Mouse (Mus musculus): ENCODE data around the gene Adat2. TPM values are rescaled to one million over a fixed set of nuclear protein-coding genes. Genes with fewer than 3 reads are reported as not detected.

Gene Adat2
- total RNA-seq (2021), result 1 to 10 TPM; 7.5 to 8.2 TPM
- long read RNA-seq, experiment 1, partial matches to known transcripts, result 0 of 1 reads
- long read RNA-seq, experiment 1, other reads (novel, unspliced or antisense), result 0 of 1 reads
- long read RNA-seq, experiment 2, partial matches to known transcripts, result 0 of 4 reads
- long read RNA-seq, experiment 2, other reads (novel, unspliced or antisense), result 1 of 4 reads

DNA sequence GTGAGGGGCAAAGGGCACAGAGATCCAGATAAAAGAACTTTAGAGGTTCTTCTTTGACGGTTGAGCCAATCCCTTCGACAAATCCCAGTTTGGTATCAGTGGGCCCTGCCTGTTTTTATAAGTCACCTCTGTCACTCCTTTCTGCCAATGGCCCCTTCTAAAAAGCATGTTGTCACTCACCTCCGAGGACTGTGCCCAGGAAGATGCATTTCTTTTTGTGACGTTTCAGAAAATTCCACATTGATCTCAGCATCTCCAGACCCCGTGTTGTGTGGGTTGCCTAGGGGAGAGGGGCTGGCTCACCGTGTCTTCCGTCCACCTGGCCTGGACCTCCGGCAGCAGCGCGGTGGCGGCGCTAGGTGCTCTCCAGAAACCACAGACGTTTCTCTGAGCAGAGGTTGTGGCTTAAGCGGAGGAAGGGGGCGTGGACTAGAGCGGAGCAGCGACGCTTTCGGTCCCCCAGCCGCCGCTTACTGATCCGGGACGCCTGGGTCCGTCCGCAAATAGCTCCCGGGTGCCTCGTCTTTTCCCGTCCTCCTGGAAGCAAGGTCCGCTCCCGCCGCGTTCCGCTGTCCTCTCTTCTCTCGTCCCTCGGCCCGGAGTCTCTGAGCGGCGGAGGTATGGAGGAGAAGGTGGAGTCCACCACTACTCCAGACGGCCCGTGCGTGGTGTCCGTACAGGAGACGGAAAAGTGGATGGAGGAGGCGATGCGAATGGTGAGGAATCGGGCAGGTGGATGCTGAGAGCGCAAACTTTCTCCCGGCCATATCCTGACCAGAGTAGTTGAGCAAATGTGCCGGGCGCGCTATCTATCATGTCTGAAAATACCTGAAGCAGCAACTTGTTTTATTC is at the start of gene Adat2, which contains the start of gene Pex3:
TSS of gene Adat2 (plus strand) at position 249 of the 852 bp plus-strand sequence.
TSS of gene Pex3 (minus strand) at position 497 of the 852 bp plus-strand sequence.
- DNase-seq (ENCODE audit: low spot score in 2 of 2), result peak; percentile 88 to 89

DNA sequence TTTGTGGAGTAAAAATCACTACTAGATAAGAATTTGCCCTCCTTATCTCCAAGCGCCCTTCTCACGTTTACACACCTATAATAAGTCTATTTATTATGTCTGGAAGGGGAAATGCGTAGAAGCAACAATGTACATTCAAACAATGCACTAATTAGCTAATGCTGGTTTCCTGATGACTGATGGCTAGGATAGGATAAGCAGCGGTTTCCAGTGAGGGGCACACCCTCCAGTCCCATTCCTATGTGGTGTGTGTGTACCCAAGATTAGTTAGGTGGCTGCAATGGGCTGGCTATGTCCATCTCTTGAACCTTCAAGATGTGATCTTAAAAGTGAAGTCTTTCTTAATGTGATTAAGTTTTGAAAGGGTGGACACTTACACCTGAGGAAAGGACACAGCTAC is 30.8 kb upstream of the Adat2 start:
- no peak for DNase-seq (ENCODE audit: low spot score in 2 of 2)

- no peak for DNase-seq (ENCODE audit: low spot score in 2 of 2)
Measured at GRCm38 (mm10) chr10:13528155-13528554, 24.5 kb upstream of the Adat2 start.

DNA sequence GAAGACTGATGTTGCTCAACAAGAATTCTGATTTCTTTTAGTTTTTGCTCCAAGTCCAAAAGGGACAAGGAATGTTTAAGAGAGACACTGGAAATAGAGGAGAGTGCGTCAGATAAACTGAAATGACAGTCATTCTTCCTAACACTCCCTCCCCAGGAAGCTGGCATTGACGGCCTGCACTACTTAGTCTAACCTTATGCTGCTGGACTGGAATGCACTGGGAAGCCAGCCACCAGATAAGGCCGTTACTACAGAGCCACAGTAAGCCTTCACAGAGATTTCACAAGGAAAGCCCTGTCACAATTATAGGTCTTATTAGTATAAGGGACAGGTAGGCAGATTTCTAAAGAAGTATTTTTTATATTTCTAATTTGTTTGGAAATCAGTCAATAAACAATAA is 17.9 kb upstream of the Adat2 start:
- DNase-seq (ENCODE audit: low spot score in 2 of 2), result no peak

DNA sequence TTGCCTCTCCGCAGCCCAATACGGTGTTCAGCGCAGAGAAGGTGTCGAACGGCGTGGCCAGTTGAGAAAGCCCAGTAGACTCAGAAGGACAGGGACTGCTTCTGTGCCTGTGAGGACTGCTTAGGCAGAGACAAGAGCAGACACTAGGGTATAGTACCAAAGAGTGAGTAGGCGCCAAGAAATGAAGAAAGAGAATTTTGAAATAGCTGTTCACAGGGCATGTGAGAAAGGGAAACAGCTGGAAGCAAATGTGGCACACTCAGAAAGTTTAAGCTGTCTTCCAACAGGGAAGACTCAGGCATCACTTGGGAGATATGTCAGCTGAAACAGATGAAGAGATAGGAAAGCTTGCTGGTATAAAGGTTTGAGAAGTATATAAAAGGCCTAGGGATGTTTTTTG is 16.0 kb upstream of the Adat2 start:
- DNase-seq (ENCODE audit: low spot score in 2 of 2), result no peak

DNA sequence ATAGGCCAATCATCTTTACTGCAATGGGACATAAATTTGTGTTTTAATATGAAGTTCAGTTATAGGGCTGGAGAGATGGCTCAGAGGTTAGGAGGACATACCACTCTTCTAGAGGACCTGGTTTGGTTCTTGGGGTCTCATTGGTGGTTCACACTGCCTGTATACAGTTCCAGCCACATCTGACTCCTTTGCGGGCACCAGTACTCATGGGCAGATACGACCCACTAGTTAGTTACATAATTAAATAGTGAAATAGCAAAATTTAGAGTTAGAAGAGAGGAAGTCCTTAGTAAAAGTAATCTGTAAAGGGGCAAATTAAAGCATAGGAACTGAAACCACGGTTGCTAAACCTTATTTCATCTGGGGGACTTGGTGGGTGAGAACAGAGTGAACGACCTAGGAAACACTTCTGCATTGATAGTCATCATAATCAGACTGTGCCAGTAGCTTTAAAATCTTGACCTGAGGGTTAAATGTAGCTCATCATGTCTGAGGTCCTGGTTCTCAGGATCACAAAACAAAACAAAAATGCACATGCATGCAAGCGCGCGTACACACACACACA is 12.8 kb upstream of the Adat2 start:
- DNase-seq (ENCODE audit: low spot score in 2 of 2), result no peak

DNA sequence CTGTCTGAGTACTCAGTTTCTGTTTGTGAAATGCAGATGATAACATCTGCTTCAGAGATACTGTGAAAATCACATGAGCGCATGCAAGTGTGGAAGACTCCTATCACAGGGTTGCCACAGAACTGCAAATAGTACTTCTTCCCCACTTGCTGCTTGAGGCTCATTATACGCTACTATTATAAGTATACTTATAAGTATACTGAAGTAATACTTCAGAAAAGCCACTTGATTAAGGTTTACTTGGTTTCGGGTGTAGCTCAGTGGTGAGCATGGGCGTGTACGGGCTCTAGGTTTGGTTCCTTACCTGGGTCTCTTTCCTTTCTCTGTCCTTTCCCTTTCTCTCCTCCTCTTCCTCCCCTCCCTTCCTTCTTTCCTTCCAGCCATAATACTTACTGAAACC is 11.0 kb upstream of the Adat2 start:
- no peak for DNase-seq (ENCODE audit: low spot score in 2 of 2)

DNA sequence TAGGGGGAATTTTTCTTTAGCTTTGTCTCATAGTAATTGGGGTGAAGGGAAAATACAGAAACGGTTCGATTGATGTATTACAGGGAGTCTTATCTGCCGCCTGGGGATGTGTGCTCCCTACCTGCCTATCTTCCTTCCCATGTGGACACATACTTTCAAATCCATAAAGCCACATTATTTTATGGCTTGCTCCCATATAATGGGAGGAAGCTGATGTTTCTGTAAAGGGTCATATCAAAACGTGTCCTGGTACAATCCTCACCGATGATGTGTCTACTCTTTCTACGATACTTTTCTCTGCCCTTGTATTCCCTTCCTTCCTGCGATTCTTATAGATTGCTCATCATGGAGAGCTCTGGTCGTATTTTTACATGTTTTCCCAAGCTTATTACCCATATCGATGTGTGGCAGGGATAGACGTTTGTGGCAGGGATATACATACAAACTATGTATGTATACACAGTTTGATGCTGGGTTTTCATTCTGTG is 848 bp downstream of the Adat2 start:
- DNase-seq (ENCODE audit: low spot score in 2 of 2), result no peak

DNA sequence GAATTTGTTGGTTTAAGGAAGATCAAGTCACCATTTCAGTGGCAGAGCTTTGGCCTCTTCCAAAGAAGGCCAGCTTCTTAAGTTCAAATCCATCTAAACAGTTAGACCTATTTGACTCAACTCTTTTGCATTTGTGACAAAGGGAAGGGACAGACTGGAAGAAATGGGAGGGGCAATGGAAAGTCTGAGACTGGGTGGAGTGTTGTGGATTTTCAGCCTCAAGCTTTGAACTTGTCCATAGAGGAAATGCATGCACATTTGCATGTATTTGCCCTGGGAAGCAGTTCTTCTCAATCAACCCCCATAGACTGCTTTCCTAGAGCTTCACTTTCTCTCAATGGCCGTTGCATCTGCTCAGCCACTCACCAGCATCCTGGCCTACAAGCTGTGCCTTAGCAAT is 1.6 kb downstream of the Adat2 start:
- DNase-seq (ENCODE audit: low spot score in 2 of 2), result no peak

GRCm38 (mm10) chr10:13560014-13560674 is 7.5 kb downstream of the Adat2 start:
- DNase-seq (ENCODE audit: low spot score in 2 of 2), result no peak

GRCm38 (mm10) chr10:13564364-13565079 is 11.8 kb downstream of the Adat2 start:
- DNase-seq (ENCODE audit: low spot score in 2 of 2), result peak; percentile 61 to 71

DNA sequence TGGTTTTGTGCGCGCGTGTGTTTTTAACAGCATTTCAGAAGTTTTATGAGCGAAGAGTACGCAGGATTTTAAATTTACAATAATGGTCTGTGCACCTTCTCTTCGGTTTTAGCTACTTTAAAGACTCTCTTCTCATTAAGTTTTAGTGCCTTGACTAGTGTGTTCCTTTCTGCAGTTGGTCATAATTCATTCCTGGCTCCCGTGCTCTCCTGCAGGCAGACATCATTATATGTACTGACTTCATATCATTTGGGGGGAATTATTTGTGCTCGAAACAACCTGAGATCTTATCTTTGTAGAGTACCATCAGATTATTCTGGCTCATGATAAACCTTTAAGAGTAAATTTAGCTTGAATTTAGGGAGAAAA is 12.4 kb downstream of the Adat2 start:
- no peak for DNase-seq (ENCODE audit: low spot score in 2 of 2)

DNA sequence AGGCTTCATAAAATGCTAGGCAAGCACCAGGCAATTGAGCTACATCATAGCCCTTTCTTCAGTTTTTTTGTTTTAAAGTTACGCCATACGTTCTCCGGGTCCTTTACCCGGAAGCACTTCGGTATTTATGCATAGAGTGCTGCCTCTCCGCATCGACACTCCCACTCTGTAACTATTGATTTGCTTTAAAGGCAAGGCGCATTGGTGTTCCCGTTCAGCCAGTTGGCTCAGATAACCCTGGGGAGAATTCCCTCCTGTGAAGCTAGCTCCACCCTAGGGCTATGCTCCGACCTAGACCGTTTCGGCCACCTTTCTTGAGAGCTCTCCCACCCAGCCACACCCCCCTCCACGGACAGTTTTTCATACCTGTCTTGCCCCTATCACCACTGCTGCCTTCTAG is 13.7 kb downstream of the Adat2 start:
- no peak for DNase-seq (ENCODE audit: low spot score in 2 of 2)

DNA sequence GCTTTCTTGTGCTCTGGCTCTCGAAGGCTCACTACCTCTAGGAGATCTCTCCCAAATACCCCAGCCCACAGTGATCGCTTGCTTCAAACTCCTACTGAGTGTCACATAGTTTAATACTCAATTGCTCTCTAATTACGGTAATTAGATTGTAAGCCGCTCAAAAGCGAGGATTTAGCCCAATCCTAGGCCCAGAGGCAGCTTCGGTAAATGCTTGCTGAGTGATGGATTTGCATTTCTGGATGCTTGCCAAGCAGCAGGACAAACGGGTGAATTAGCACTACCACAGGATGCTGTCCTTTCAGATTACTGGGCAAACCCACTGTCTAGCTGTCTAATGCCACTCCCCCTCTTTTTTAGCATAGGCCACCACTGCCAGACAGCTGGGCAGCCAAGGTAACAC is 17.1 kb downstream of the Adat2 start:
- peak in 1 of 2 experiments; percentile 27 for DNase-seq (ENCODE audit: low spot score in 2 of 2)

DNA sequence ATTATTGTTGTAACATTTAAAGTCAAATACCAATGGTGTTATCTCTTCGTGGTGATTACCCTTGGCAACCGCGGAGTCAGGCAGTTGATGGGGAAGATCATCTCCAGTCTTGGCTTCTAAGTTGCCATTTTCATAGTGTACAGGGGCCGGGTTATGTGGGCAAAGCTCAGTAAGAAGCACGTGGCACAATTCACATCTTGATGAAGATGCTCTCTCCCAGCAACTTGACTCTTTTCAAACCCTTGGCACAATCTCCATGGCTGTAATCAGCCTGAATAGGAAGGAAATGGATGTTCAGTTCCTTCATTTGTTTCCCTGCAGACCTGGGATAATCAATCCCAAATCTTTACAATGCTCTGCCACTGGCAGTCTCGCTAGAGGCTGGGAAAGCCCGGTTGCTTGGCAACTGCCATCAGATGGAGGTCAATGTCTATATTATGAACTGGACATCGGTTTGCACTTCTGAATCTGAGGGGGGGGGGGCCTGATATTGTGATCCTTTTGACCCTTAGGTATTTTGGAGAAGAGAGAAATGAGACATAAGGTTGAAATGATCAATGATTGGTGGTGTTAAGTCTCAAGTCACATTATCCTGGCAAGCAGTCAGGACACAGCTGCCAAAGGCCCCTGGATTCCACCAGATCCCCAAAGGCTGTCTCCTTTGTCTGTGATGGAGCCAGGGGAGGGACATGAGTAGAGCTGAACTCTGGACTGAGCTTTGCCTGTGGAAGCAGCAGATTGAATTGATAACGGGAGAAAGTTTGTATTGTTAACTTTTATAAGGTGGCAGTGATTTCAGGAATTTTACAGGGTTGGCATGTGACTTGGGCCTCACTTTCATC is 18.2 kb downstream of the Adat2 start:
- DNase-seq (ENCODE audit: low spot score in 2 of 2), result no peak

DNA sequence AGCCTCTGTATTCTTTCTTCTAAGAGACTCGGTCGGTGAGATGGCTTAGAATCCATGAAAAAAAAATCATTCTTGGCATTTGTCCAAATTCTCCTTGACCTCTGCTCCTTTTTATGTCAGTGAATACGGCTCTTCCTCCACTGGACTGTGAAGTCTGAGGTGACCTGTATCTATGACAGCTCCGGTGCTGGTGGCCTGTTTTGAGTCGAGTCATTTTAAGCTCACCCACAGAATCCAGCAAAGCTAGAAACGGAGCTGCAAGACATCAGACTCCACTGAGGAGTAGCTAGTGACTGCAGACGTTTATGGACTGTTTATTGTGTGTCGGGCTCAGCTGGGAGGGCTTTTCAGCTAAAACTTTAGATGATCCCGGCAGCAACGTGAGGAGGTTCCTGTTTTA is 19.3 kb downstream of the Adat2 start:
- no peak for DNase-seq (ENCODE audit: low spot score in 2 of 2)

- DNase-seq (ENCODE audit: low spot score in 2 of 2), result no peak
Measured at GRCm38 (mm10) chr10:13572410-13572809, 19.7 kb downstream of the Adat2 start.

DNA sequence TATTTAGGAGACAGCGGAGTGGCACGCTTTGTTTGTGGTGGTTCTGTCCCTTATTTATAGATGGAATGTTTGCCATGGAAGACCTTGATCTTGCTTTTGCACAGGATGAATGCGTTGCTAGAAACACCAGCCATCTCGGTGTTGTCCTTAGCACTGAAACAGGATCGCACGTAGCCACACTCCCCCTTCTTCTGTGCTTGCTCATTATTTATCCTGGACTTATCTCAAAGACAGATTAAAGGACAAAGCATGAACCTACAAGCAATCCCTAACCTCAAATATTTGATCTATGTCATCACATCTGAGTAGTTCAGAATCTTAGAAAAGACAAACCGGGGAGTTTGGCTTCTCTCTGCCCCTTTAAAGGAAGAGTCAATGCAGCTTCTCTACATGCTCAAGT is 24.4 kb downstream of the Adat2 start:
- no peak for DNase-seq (ENCODE audit: low spot score in 2 of 2)

DNA sequence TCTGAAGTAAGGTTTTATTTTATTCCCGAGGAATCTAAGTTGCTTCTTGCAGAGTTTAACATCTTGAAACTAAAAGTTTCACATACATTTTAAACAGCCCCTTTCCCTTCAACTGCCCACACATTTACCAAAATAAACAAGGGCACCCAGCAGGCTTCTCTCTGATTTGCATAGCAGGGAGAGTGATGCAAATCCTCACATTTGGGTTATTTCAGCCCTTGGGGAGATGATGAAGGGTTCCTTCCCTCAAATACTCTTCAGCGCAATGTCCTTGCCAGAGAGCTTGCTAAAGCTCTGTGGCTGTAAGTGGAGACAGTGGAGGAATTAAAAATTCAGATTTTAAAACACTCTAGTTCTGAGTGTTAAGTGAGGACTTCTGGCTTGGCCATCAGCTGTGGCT is 35.2 kb downstream of the Adat2 start:
- DNase-seq (ENCODE audit: low spot score in 2 of 2), result no peak

DNA sequence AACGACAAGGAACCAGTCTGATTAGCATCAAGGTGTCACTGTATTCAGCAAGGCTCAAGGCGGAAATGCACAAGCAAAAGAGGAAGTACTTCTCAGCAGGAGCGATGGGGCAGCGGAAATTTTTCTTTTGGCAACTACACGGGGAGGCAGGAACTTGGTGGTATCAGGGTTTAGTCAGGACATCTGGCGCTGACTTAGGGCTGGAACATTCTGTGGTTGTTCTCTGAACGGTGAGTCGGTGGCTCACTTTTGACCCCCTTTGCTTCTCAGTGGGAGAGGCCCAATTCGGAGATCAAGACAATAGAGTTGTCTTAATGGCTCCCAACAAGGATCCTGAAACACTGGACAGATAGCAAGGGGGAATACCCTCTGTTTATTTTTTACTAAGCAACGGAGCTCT is 39.5 kb downstream of the Adat2 start:
- no peak for DNase-seq (ENCODE audit: low spot score in 2 of 2)

Measured in layer of hippocampus, postnatal 14 days (tissue).